Mouse (Mus musculus) megakaryocyte, embryonic 14.5 days (primary cell): ENCODE data around the gene Lonp2.

Experiments used
- FLI1 ChIP-seq: IDR thresholded peaks from 2 replicates; pipeline ENCODE4 v1.6.1; 2012; ENCODE audit warnings: low read length, inconsistent platforms, mixed read lengths
- GATA1 ChIP-seq: IDR thresholded peaks from 3 replicates; pipeline ENCODE4 v1.6.1; 2012; ENCODE audit warnings: mixed read lengths, low read length, inconsistent platforms, borderline replicate concordance

GRCm38 (mm10) chr8:86581921-86582331 is 41.9 kb upstream of the Lonp2 start:
- no peak for TF ChIP-seq GATA1
- TF ChIP-seq FLI1: no peak
